Mouse (Mus musculus) cerebellum, postnatal 10 days (tissue): ENCODE results near the gene Sirpa.

ENCODE experiments used
- DNase-seq, 2 experiments: peaks; one replicate each; pipeline ENCODE4 v3.0.0; 2021; ENCODE audit warnings: mixed read lengths in 2 of 2

Sirpa gene

DNA sequence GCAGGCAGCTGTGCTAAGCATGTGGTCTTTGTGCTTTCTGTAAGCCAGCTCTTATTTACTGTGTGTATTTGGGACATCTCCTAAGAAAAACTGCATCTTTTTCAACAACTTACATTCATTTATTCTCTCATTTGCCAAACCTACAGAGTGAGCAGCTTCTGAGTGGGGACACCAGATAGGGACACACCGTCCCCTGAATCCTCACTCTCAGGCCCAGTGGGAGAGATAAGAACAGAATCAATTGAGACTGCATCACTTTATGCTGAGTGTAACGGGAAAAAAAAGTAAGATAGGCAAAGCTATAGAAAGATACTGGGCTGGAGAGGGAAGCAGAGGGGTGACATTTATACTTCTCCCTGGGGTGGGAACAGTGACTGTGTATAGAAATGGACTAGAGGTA lies 61.0 kb downstream of the Sirpa start:
- DNase-seq, result no peak

DNA sequence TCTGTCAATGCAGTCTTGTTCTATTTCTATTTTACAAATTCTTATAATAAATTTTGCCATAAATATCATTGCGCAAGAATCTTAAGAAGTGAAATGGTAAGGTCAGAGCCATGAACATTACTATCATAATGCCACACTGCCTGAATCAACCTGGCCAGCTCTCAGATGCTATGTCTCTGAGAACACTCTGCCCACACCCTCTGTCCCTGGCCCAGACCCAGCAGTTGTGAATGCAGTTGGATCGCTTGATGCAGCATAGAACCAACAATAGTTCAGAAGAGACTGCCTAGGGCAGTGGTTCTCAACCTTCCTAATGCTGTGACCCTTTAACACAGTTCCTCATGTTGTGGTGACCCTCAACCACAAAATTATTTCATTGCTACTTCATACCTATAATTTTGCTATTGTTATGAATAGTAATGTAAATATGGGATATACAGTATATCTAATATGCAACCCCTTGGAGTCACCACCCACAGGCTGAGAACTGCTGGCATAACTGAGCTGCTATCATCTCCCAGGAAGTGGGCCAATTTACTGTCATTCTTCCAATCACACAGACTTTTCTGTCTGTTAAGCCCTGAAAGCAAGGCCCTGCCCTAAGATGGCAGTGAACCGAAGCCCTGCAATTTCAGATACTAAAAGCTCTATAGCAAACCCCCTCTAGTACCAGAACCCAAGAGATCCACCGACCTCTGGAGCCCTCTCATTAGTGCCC lies 61.8 kb downstream of the Sirpa start:
- DNase-seq, result peak; percentile 50 to 58

GRCm38 (mm10) chr2:129655033-129655432 lies 62.4 kb downstream of the Sirpa start:
- DNase-seq, result no peak

GRCm38 (mm10) chr2:129658796-129659195 lies 66.2 kb downstream of the Sirpa start:
- no peak for DNase-seq

DNA sequence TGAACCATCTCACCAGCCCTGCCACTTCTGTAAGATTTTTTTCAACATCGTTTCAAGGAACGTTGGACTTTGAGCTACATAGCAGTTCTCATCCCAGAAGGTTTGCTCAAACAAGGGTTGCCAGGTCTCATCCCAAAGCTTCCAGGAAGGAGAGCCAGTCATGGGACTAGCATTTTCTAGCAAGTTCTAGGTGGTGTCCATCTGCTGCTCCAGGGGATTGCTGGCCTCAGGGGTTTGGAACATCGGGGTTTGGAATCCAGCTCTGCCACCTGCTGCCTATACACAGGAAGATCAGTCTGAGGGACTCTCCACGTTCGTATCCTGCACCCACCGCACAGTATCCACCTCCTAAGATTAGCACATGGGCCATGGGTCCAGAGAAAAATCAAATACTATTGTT lies 67.4 kb downstream of the Sirpa start:
- peak; percentile 24 to 29 for DNase-seq

DNA sequence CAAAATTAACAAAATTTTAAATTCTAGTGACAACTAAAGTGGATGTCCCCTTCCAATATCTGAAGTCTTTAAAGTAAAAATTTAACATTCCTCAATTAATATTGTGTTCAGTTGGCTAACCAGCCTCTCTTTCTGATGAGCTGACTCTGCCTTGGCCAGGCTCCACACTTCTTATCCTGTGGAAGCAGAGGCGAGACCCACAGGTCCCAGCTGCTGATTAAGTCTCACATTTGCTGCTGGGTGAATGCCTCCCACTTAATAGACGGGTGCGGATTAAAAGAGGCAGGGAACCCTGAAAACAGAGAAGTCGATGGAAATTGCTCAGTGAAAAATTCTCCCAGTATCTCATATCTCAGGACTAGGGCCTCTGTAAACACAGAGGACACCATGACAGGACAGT lies 69.8 kb downstream of the Sirpa start:
- no peak for DNase-seq

GRCm38 (mm10) chr2:129671911-129672310 lies 79.3 kb downstream of the Sirpa start:
- no peak for DNase-seq

DNA sequence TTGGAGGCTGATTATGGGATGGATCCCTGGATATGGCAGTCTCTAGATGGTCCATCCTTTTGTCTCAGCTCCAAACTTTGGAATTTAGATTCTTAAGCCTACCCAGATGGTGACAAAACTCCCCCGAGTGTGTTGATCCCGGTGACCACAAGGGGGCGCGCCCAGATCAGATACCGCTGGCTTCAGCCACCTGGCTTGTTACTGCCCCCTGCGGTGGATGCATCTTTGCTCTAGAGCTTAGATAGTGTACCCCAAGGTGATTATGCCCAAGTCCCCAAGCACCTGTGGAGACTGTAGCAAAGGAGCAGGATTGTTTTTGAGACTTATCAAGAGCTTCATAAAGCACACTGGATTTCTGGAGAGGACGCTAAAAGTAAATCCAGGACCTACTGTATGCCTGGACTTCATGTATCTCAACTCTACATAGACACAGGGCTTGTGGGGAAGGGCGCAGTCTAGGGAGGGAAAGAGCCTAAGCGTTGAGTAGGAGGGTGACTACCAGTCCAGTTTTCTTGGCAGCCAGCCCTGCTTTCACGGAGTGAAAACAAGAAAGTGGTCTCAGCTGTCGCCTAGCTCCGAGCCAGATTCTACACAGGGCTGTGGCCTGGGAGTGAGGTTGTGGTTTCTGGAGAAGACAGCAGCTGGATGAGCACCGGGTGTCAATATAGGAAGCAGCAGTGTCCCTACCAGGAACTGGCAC lies 82.5 kb downstream of the Sirpa start:
- peak; percentile 94 to 97 for DNase-seq

DNA sequence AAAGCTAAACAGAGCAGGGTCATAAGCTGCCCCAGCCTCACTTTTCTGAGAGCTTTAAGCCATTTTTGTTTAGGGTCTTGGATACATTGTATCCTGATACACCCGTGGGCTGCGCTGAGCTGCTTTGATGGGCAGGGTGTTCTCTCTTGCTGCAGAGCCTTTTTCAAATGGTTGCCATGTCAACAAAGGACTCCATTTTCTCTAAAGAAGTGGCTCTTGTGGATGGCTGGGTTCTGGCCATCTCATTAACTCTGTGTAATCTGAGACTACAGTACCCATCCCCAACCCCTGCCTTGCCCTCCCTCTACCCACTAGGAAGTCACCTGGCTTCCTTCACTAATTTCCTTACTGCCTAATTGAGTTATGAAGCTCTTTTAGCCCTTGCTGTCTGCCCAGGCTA lies 85.0 kb downstream of the Sirpa start:
- DNase-seq, result no peak

DNA sequence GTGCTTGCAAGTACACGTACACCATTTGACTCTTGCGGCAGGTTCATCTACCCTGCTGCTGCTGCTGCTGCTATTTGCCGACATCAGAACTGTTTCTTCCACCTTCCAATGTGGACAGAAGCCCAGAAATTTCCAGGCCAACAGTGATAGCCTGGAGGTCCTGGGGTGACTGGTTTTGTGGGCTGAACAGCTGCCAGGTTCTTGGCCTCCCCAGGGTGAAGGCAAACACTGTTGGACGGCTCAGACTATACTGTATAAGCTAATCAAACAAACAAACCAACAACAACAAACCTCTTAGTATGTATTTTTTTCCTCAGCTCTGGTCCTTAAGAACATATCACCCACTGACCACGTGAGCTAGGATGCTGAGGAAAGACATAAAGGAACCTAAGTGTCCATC lies 86.4 kb downstream of the Sirpa start:
- DNase-seq, result peak in 1 of 2 experiments; percentile 46

GRCm38 (mm10) chr2:129680236-129680635 lies 87.6 kb downstream of the Sirpa start:
- no peak for DNase-seq
